Mouse (Mus musculus) limb, embryonic 10.5 days (tissue): Measurements from ENCODE around the gene Dpyd. TPM values are rescaled to one million over a fixed set of nuclear protein-coding genes. Genes with fewer than 3 reads are reported as not detected.
A peak's percentile ranks its signal among the peaks of the same experiment; 100 is the strongest.

Source experiments
- DNase-seq: peaks from one replicate; pipeline ENCODE4 v3.0.0-alpha.2; 2017; ENCODE audit warnings: low spot score
- H3K27ac ChIP-seq: fragments of 300-500 bp; sonication (generic); 2 replicates; pipeline ENCODE4 v1.5.1; 2016; ENCODE audit warnings: mild to moderate bottlenecking
- H3K27me3 ChIP-seq: fragments of 300-500 bp; sonication (generic); 2 replicates; pipeline ENCODE4 v1.6.1; 2016; ENCODE audit warnings: low read depth, mild to moderate bottlenecking; ENCODE audit not compliant: poor library complexity, severe bottlenecking
- H3K36me3 ChIP-seq: fragments of 300-500 bp; sonication (generic); 2 replicates; pipeline ENCODE4 v1.6.1; 2016; ENCODE audit warnings: mild to moderate bottlenecking, moderate library complexity
- H3K4me1 ChIP-seq: fragments of 300-500 bp; sonication (generic); 2 replicates; pipeline ENCODE4 v1.6.1; 2016
- H3K4me3 ChIP-seq: fragments of 300-500 bp; sonication (generic); 2 replicates; pipeline ENCODE4 v1.5.1; 2016; ENCODE audit warnings: mild to moderate bottlenecking, moderate library complexity
- H3K9me3 ChIP-seq: fragments of 300-500 bp; sonication (generic); replicated peaks from 2 replicates; pipeline ENCODE4 v1.6.1; 2016; ENCODE audit warnings: mild to moderate bottlenecking
- WGBS: fragments of 180-500 bp; shearing (Covaris S2); methylation state at CpG from one replicate; pipeline ENCODE4 v1.1.7; 2016; 5-methylcytosine and 5-hydroxymethylcytosine counted together
- polyA plus RNA-seq: library from polyadenylated mRNA; unstranded; fragments of >200 nt; fragmentation: Nextera tagmentation; extraction: Ambion mirVana; gene quantifications from 2 replicates; pipeline ENCODE4 v1.2.1, GENCODE M21; 2016

Dpyd gene
- polyA plus RNA-seq, 1 experiment from 2014 or later = 10.9 TPM

- no peak overlapping the region for H3K4me3 ChIP-seq
- no peaks in the 10 kb centered on the region for H3K4me1 ChIP-seq
- H3K27me3 ChIP-seq = no peaks in the 10 kb centered on the region
- H3K9me3 ChIP-seq = no peaks in the 10 kb centered on the region
- DNase-seq = no peak
- WGBS = 67% methylated on average over 7 of the region's 7 CpGs
- H3K27ac ChIP-seq = no peak overlapping the region
- no peaks in the 10 kb centered on the region for H3K36me3 ChIP-seq
Observed at GRCm38 (mm10) chr3:119333335-119334305, 771.7 kb downstream of the Dpyd start.

GRCm38 (mm10) chr3:119361555-119362385, 799.8 kb downstream of the Dpyd start:
- no peak for DNase-seq

GRCm38 (mm10) chr3:119362392-119362791, 800.5 kb downstream of the Dpyd start:
- DNase-seq = no peak
- no peak overlapping the region for H3K4me3 ChIP-seq
- no peaks in the 10 kb centered on the region for H3K27me3 ChIP-seq
- WGBS = 96% methylated on average over 3 of the region's 3 CpGs
- H3K9me3 ChIP-seq = no peaks in the 10 kb centered on the region
- no peaks in the 10 kb centered on the region for H3K36me3 ChIP-seq
- no peaks in the 10 kb centered on the region for H3K4me1 ChIP-seq
- H3K27ac ChIP-seq = no peak overlapping the region

More at GRCm38 (mm10) chr3:119361555-119362385, 799.8 kb downstream of the Dpyd start:
- H3K36me3 ChIP-seq = no peaks in the 10 kb centered on the region
- no peak overlapping the region for H3K4me3 ChIP-seq
- no peaks in the 10 kb centered on the region for H3K27me3 ChIP-seq
- WGBS = 89% methylated on average over 13 of the region's 13 CpGs
- H3K27ac ChIP-seq = no peak overlapping the region
- no peaks in the 10 kb centered on the region for H3K9me3 ChIP-seq
- H3K4me1 ChIP-seq = no peaks in the 10 kb centered on the region

- Histone ChIP-seq H3K36me3 (no peaks in the 10 kb centered on the region), H3K27ac (no peak overlapping the region), H3K9me3 (no peaks in the 10 kb centered on the region), H3K4me1 (no peaks in the 10 kb centered on the region), H3K27me3 (no peaks in the 10 kb centered on the region), H3K4me3 (no peak overlapping the region)
- WGBS = 72% methylated on average over 2 of the region's 2 CpGs
- no peak for DNase-seq
Observed at GRCm38 (mm10) chr3:119368931-119369330, 807.0 kb downstream of the Dpyd start.

GRCm38 (mm10) chr3:119381119-119381518, 819.2 kb downstream of the Dpyd start:
- no peak for DNase-seq
- Histone ChIP-seq H3K36me3 (no peaks in the 10 kb centered on the region), H3K27me3 (no peaks in the 10 kb centered on the region), H3K27ac (no peak overlapping the region), H3K4me3 (no peak overlapping the region), H3K4me1 (no peaks in the 10 kb centered on the region), H3K9me3 (no peaks in the 10 kb centered on the region)
- WGBS = 75% methylated on average over 1 of the region's 1 CpGs

GRCm38 (mm10) chr3:119382395-119382794, 820.5 kb downstream of the Dpyd start:
- Histone ChIP-seq H3K4me1 (no peaks in the 10 kb centered on the region), H3K4me3 (no peak overlapping the region), H3K9me3 (no peaks in the 10 kb centered on the region), H3K27me3 (no peaks in the 10 kb centered on the region), H3K36me3 (no peaks in the 10 kb centered on the region), H3K27ac (no peak overlapping the region)
- no peak for DNase-seq
- WGBS = 95% methylated on average over 1 of the region's 1 CpGs

GRCm38 (mm10) chr3:119387332-119388105, 825.6 kb downstream of the Dpyd start:
- no peak overlapping the region for H3K27ac ChIP-seq

GRCm38 (mm10) chr3:119397205-119397604, 835.3 kb downstream of the Dpyd start:
- WGBS = 66% methylated on average over 5 of the region's 5 CpGs
- H3K4me3 ChIP-seq = no peak overlapping the region

More at GRCm38 (mm10) chr3:119387332-119388105, 825.6 kb downstream of the Dpyd start:
- Histone ChIP-seq H3K9me3 (no peaks in the 10 kb centered on the region), H3K27me3 (no peaks in the 10 kb centered on the region), H3K4me1 (no peaks in the 10 kb centered on the region), H3K4me3 (no peak overlapping the region), H3K36me3 (no peaks in the 10 kb centered on the region)
- 88% methylated on average over 26 of the region's 26 CpGs for WGBS
- no peak for DNase-seq

GRCm38 (mm10) chr3:119402836-119403728, 841.2 kb downstream of the Dpyd start:
- Histone ChIP-seq H3K4me3 (no peak overlapping the region), H3K9me3 (no peaks in the 10 kb centered on the region), H3K27me3 (no peaks in the 10 kb centered on the region), H3K27ac (no peak overlapping the region), H3K36me3 (no peaks in the 10 kb centered on the region), H3K4me1 (peaks cover 9% of the 10 kb centered on the region; the same call in 1 of the 2 replicates)
- WGBS = 64% methylated on average over 7 of the region's 7 CpGs
- DNase-seq = peak; percentile 30

More at GRCm38 (mm10) chr3:119397205-119397604, 835.3 kb downstream of the Dpyd start:
- no peaks in the 10 kb centered on the region for H3K36me3 ChIP-seq
- H3K4me1 ChIP-seq = no peaks in the 10 kb centered on the region
- no peaks in the 10 kb centered on the region for H3K9me3 ChIP-seq
- no peaks in the 10 kb centered on the region for H3K27me3 ChIP-seq
- H3K27ac ChIP-seq = no peak overlapping the region
- no peak for DNase-seq

- no peaks in the 10 kb centered on the region for H3K36me3 ChIP-seq
- 79% methylated on average over 9 of the region's 9 CpGs for WGBS
- no peaks in the 10 kb centered on the region for H3K4me1 ChIP-seq
- H3K27me3 ChIP-seq = no peaks in the 10 kb centered on the region
- no peaks in the 10 kb centered on the region for H3K9me3 ChIP-seq
- no peak overlapping the region for H3K4me3 ChIP-seq
- DNase-seq = no peak
- no peak overlapping the region for H3K27ac ChIP-seq
Observed at GRCm38 (mm10) chr3:119419087-119419709, 857.3 kb downstream of the Dpyd start.

- Histone ChIP-seq H3K27me3 (no peaks in the 10 kb centered on the region), H3K27ac (no peak overlapping the region)
- WGBS = 89% methylated on average over 2 of the region's 2 CpGs
Observed at GRCm38 (mm10) chr3:119419745-119420144, 857.8 kb downstream of the Dpyd start.

More at GRCm38 (mm10) chr3:119419745-119420144, 857.8 kb downstream of the Dpyd start:
- Histone ChIP-seq H3K4me1 (no peaks in the 10 kb centered on the region), H3K4me3 (no peak overlapping the region), H3K36me3 (no peaks in the 10 kb centered on the region), H3K9me3 (no peaks in the 10 kb centered on the region)
- DNase-seq = no peak
